ENCODE assay signal across 8 mouse cellular contexts in genomic region chr5:130171956-130172601, GRCm38 (mm10). TPM values are rescaled to one million over a fixed set of nuclear protein-coding genes. Genes with fewer than 3 reads are reported as not detected.
A peak's percentile ranks its signal among the peaks of the same experiment; 100 is the strongest.
DNase-seq lines count a peak whose midpoint lies in the region; ATAC-seq lines count a peak whose summit lies in the region.

No protein-coding gene starts in this region.

- WGBS in heart, embryonic 15.5 days: 0% methylated on average over 46 of the region's 46 CpGs

- no peak for DNase-seq in cerebellum, adult 11 months
- peak; percentile 57 for DNase-seq in R1 (ENCODE audit: low read depth, low spot score)
- DNase-seq in left cerebral cortex, adult 8-10 months (ENCODE audit: low spot score in 2 of 2): peak; percentile 19 to 45
- peak; percentile 71 to 72 for DNase-seq in spleen, postnatal 10 days (ENCODE audit: low spot score in 2 of 2)

- H3K4me2 ChIP-seq in heart, embryonic 15.5 days: peak overlapping the region; percentile 76

- peaks cover 81% of the 10 kb centered on the region for H3K4me1 ChIP-seq in erythroblast, embryonic 14.5 days (ENCODE audit: control insufficient read depth)
- peaks cover 25% of the 10 kb centered on the region for H3K4me1 ChIP-seq in heart, embryonic 15.5 days (replicated peaks)
- H3K4me1 ChIP-seq in megakaryocyte, embryonic 14.5 days: peaks cover 68% of the 10 kb centered on the region

- H3K9ac ChIP-seq in heart, embryonic 15.5 days: peak overlapping the region; percentile 74

- peak; percentile 58; the same call in 1 of the 2 replicates for ATAC-seq in cerebellum, adult (ENCODE audit: insufficient number of reproducible peaks, low FRiP score, low TSS enrichment)
- ATAC-seq in heart, embryonic 15.5 days (replicated peaks; ENCODE audit: insufficient number of reproducible peaks, insufficient read depth, low FRiP score, low read depth): peak; percentile 11; the same call in 1 of the 2 replicates

- no peaks in the 10 kb centered on the region for H3K9me3 ChIP-seq in erythroblast, embryonic 14.5 days (ENCODE audit: control insufficient read depth, low read length)
- no peaks in the 10 kb centered on the region for H3K9me3 ChIP-seq in heart, embryonic 15.5 days (replicated peaks)
- H3K9me3 ChIP-seq in megakaryocyte, embryonic 14.5 days: no peaks in the 10 kb centered on the region

- H3K4me3 ChIP-seq in erythroblast, embryonic 14.5 days (replicated peaks): peak overlapping the region; percentile 98
- H3K4me3 ChIP-seq in heart, embryonic 15.5 days: peak overlapping the region; percentile 71
- H3K4me3 ChIP-seq in megakaryocyte, embryonic 14.5 days (replicated peaks): peak overlapping the region; percentile 94

- no peaks in the 10 kb centered on the region for H3K27me3 ChIP-seq in erythroblast, embryonic 14.5 days (ENCODE audit: control insufficient read depth)
- no peaks in the 10 kb centered on the region for H3K27me3 ChIP-seq in heart, embryonic 15.5 days
- no peaks in the 10 kb centered on the region for H3K27me3 ChIP-seq in megakaryocyte, embryonic 14.5 days (replicated peaks)

- peak overlapping the region; percentile 96 for H3K27ac ChIP-seq in heart, embryonic 15.5 days

- peaks cover 35% of the 10 kb centered on the region for H3K36me3 ChIP-seq in erythroblast, embryonic 14.5 days (ENCODE audit: control insufficient read depth)
- no peaks in the 10 kb centered on the region for H3K36me3 ChIP-seq in heart, embryonic 15.5 days
- peaks cover 22% of the 10 kb centered on the region for H3K36me3 ChIP-seq in megakaryocyte, embryonic 14.5 days (replicated peaks; ENCODE audit: low read length)

RNA-seq across cellular contexts. Expression of gene Rabgef1, which starts 0.5 kb away (rescaled TPM):
- polyA plus RNA-seq in erythroblast, embryonic 14.5 days (2012): 4.2 and 4.7 TPM in 2 replicates
- polyA plus RNA-seq in heart, embryonic 15.5 days (2015; fragmentation: Nextera tagmentation; extraction: Ambion mirVana): 19.3 and 19.9 TPM in 2 replicates
- total RNA-seq in left cerebral cortex, adult 8-10 months (2022): 10 to 100 TPM; 50.7 to 60.7 (median 53.0) TPM
- 4.3 and 36.2 TPM in 2 replicates for polyA plus RNA-seq in megakaryocyte, embryonic 14.5 days (2012; ENCODE audit: insufficient read depth, low replicate concordance)

RNA-seq across cellular contexts. Expression of gene Kctd7, which starts 27.4 kb away (rescaled TPM):
- 1.4 and 2.1 TPM in 2 replicates for polyA plus RNA-seq in erythroblast, embryonic 14.5 days (2012)
- 4.1 and 5.8 TPM in 2 replicates for polyA plus RNA-seq in heart, embryonic 15.5 days (2015; fragmentation: Nextera tagmentation; extraction: Ambion mirVana)
- 10 to 100 TPM; 10.6 to 15.2 (median 13.0) TPM for total RNA-seq in left cerebral cortex, adult 8-10 months (2022)
- polyA plus RNA-seq in megakaryocyte, embryonic 14.5 days (2012; ENCODE audit: insufficient read depth, low replicate concordance): 4.7 and 5.5 TPM in 2 replicates

RNA-seq across cellular contexts. Expression of gene Tmem248, which starts 44.8 kb away (rescaled TPM):
- polyA plus RNA-seq in erythroblast, embryonic 14.5 days (2012): 6.8 and 7.8 TPM in 2 replicates
- polyA plus RNA-seq in heart, embryonic 15.5 days (2015; fragmentation: Nextera tagmentation; extraction: Ambion mirVana): 23.0 and 24.2 TPM in 2 replicates
- 10 to 100 TPM; 45.9 to 56.3 (median 50.4) TPM for total RNA-seq in left cerebral cortex, adult 8-10 months (2022)
- polyA plus RNA-seq in megakaryocyte, embryonic 14.5 days (2012; ENCODE audit: insufficient read depth, low replicate concordance): 11.9 and 29.8 TPM in 2 replicates
